Comparison of ENCODE assay signal across 20 mouse cellular contexts in genomic region chr3:58680943-58681637, GRCm38 (mm10). TPM values are rescaled to one million over a fixed set of nuclear protein-coding genes. Genes with fewer than 3 reads are reported as not detected.
DNase-seq lines count a peak whose midpoint lies in the region; ATAC-seq and TF ChIP-seq lines count a peak whose summit lies in the region.
"Had no signal": no experiment of that assay in that cellular context is flagged by ENCODE, and none has a peak within 500 bp of the region (broad histone marks: within the 10 kb centered on the region; RNA-seq: fewer than 3 reads in every experiment).

No protein-coding gene starts in this region.

- no peak overlapping the region for H3K4me3 ChIP-seq in intestine, embryonic 16.5 days (ENCODE audit: low read length)
- no peak overlapping the region for H3K4me3 ChIP-seq in liver, embryonic 13.5 days (replicated peaks)
- H3K4me3 ChIP-seq in stomach, embryonic 16.5 days (replicated peaks; ENCODE audit: low read length), result no peak overlapping the region
- no peak overlapping the region for H3K4me3 ChIP-seq in layer of hippocampus, adult 2 months
- H3K4me3 ChIP-seq: embryonic facial prominence, embryonic 12.5 days; midbrain, embryonic 15.5 days; myocyte had no signal

- no peak for TF ChIP-seq CTCF in layer of hippocampus, adult 2 months (conservative IDR thresholded peaks at IDR 0.05)

- peak; percentile 69 for DNase-seq in kidney, adult 9 months
- DNase-seq in kidney, postnatal 10 days, result no peak
- DNase-seq in liver, embryonic 13.5 days, result no peak
- DNase-seq in cerebellum, postnatal 10 days, result no peak
- no peak for DNase-seq in layer of hippocampus, adult 2 months (ENCODE audit: low spot score in 2 of 2)
- DNase-seq: cerebellum, adult 9-10 months; gastrocnemius, postnatal 14 days; left cerebral cortex, postnatal 4 days; lung, adult 18-20 months; lung, postnatal 14 days; thymus, adult 18-20 months had no signal

- 52% methylated on average over 7 of the region's 7 CpGs for WGBS in intestine, embryonic 16.5 days
- 64% methylated on average over 7 of the region's 7 CpGs for WGBS in liver, embryonic 13.5 days (ENCODE audit: insufficient replicate concordance)
- 57% methylated on average over 7 of the region's 7 CpGs for WGBS in stomach, embryonic 16.5 days

- ATAC-seq in intestine, embryonic 16.5 days, result peak; percentile 84
- ATAC-seq in liver, embryonic 13.5 days (ENCODE audit: low read depth), result peak; percentile 69
- peak; percentile 50; the same call in 1 of the 2 replicates for ATAC-seq in stomach, embryonic 16.5 days (ENCODE audit: insufficient read depth, low FRiP score)
- ATAC-seq: forebrain, embryonic 14.5 days; midbrain, embryonic 15.5 days had no signal

- H3K4me2 ChIP-seq in intestine, embryonic 16.5 days (ENCODE audit: low read depth, low read length), result peak overlapping the region; percentile 30
- peak overlapping the region; percentile 21; the same call in 1 of the 2 replicates for H3K4me2 ChIP-seq in liver, embryonic 13.5 days
- peak overlapping the region; percentile 7; the same call in 1 of the 2 replicates for H3K4me2 ChIP-seq in stomach, embryonic 16.5 days (ENCODE audit: low read depth, low read length)
- H3K4me2 ChIP-seq: embryonic facial prominence, embryonic 12.5 days; midbrain, embryonic 15.5 days had no signal

- H3K27ac ChIP-seq in intestine, embryonic 16.5 days (ENCODE audit: low read length), result peak overlapping the region; percentile 58
- H3K27ac ChIP-seq in liver, embryonic 13.5 days, result peak overlapping the region; percentile 69
- no peak overlapping the region for H3K27ac ChIP-seq in stomach, embryonic 16.5 days (ENCODE audit: low read length)
- no peak overlapping the region for H3K27ac ChIP-seq in layer of hippocampus, adult 2 months
- H3K27ac ChIP-seq: embryonic facial prominence, embryonic 12.5 days; midbrain, embryonic 15.5 days had no signal

- H3K27me3 ChIP-seq in intestine, embryonic 16.5 days (replicated peaks; ENCODE audit: control insufficient read depth, insufficient read depth, low read length), result no peaks in the 10 kb centered on the region
- H3K27me3 ChIP-seq in liver, embryonic 13.5 days, result no peaks in the 10 kb centered on the region
- no peaks in the 10 kb centered on the region for H3K27me3 ChIP-seq in stomach, embryonic 16.5 days (ENCODE audit: control insufficient read depth, insufficient read depth, low read length)
- H3K27me3 ChIP-seq: embryonic facial prominence, embryonic 12.5 days; midbrain, embryonic 15.5 days had no signal

- no peaks in the 10 kb centered on the region for H3K36me3 ChIP-seq in intestine, embryonic 16.5 days (ENCODE audit: control insufficient read depth, insufficient read depth, low read length)
- H3K36me3 ChIP-seq in liver, embryonic 13.5 days, result no peaks in the 10 kb centered on the region
- no peaks in the 10 kb centered on the region for H3K36me3 ChIP-seq in stomach, embryonic 16.5 days (ENCODE audit: control insufficient read depth, insufficient read depth, low read length)
- H3K36me3 ChIP-seq: embryonic facial prominence, embryonic 12.5 days; midbrain, embryonic 15.5 days had no signal

- peaks cover 48% of the 10 kb centered on the region for H3K4me1 ChIP-seq in intestine, embryonic 16.5 days (ENCODE audit: control insufficient read depth, insufficient read depth, low read length)
- peaks cover 34% of the 10 kb centered on the region for H3K4me1 ChIP-seq in liver, embryonic 13.5 days (replicated peaks)
- H3K4me1 ChIP-seq in stomach, embryonic 16.5 days (ENCODE audit: control insufficient read depth, insufficient read depth, low read length), result peaks cover 26% of the 10 kb centered on the region

- no peaks in the 10 kb centered on the region for H3K9me3 ChIP-seq in intestine, embryonic 16.5 days (ENCODE audit: control insufficient read depth, low read length)
- H3K9me3 ChIP-seq in liver, embryonic 13.5 days (replicated peaks), result no peaks in the 10 kb centered on the region
- H3K9me3 ChIP-seq in stomach, embryonic 16.5 days (replicated peaks; ENCODE audit: control insufficient read depth, low read length), result no peaks in the 10 kb centered on the region
- H3K9me3 ChIP-seq: embryonic facial prominence, embryonic 12.5 days; midbrain, embryonic 15.5 days had no signal

- H3K9ac ChIP-seq in intestine, embryonic 16.5 days (ENCODE audit: low read depth, low read length), result no peak overlapping the region
- no peak overlapping the region for H3K9ac ChIP-seq in liver, embryonic 13.5 days
- H3K9ac ChIP-seq in stomach, embryonic 16.5 days (ENCODE audit: low read length), result no peak overlapping the region
- H3K9ac ChIP-seq: embryonic facial prominence, embryonic 12.5 days; midbrain, embryonic 15.5 days had no signal

RNA-seq across cellular contexts. Expression of gene Siah2, which starts 11.1 kb away (rescaled TPM):
- 1.9 and 3.9 TPM in 2 replicates for polyA plus RNA-seq in intestine, embryonic 16.5 days (2015; fragmentation: Nextera tagmentation; extraction: Ambion mirVana)
- 2.4 and 2.5 TPM in 2 replicates for polyA plus RNA-seq in liver, embryonic 13.5 days (2015; fragmentation: Nextera tagmentation; extraction: Ambion mirVana)
- polyA plus RNA-seq in stomach, embryonic 16.5 days (2015; fragmentation: Nextera tagmentation; extraction: Ambion mirVana), result 2.2 and 3.1 TPM in 2 replicates
- total RNA-seq in layer of hippocampus, adult 2 months (2021), result 10 to 100 TPM; 16.0 to 18.4 TPM

RNA-seq across cellular contexts. Expression of gene Erich6, which starts 44.1 kb away (rescaled TPM):
- not detected in 2 replicates for polyA plus RNA-seq in intestine, embryonic 16.5 days (2015; fragmentation: Nextera tagmentation; extraction: Ambion mirVana)
- polyA plus RNA-seq in liver, embryonic 13.5 days (2015; fragmentation: Nextera tagmentation; extraction: Ambion mirVana), result not detected in 2 replicates
- 0.05 TPM in 1 of 2 replicates, not detected in the other for polyA plus RNA-seq in stomach, embryonic 16.5 days (2015; fragmentation: Nextera tagmentation; extraction: Ambion mirVana)
- 1 to 10 TPM; 1.3 to 1.7 TPM for total RNA-seq in layer of hippocampus, adult 2 months (2021)
- total RNA-seq: megakaryocyte-erythroid progenitor cell, adult 5-6 weeks had no signal
- polyA plus RNA-seq: adrenal gland, adult 2 months; embryonic facial prominence, embryonic 12.5 days; heart, postnatal 0 days had no signal

Comparison
In these comparisons a context has a peak if more than half of its experiments do, and no peak if none do; other contexts are left out.
1. H3K27ac ChIP-seq: peak in intestine, embryonic 16.5 days (single experiment) and liver, embryonic 13.5 days (single experiment); none in stomach, embryonic 16.5 days (single experiment) and layer of hippocampus, adult 2 months (single experiment).
2. Peak in every context shown above with its lines, with median percentiles within 50 percentile points of each other: ATAC-seq and H3K4me2 ChIP-seq.